Mouse (Mus musculus) adrenal gland, adult 18-20 months (tissue): ENCODE measurements around the gene Gm9376. TPM values are rescaled to one million over a fixed set of nuclear protein-coding genes. Genes with fewer than 3 reads are reported as not detected.

Source experiments
- DNase-seq, 2 experiments: peaks; one replicate each; pipeline ENCODE4 v3.0.0; 2021 to 2022; ENCODE audit warnings: low spot score in 2 of 2
- long read RNA-seq, 2 experiments: library from polyadenylated mRNA; stranded (forward); transcript quantifications; one replicate each; pipeline ENCODE4 v2.0.0; 2021
- total RNA-seq, 2 experiments: library from RNA; stranded (reverse); gene quantifications; 1 replicate in 1 of 2; 2 replicates in 1 of 2; pipeline ENCODE4 v1.2.3; 2021

Gm9376 gene
- total RNA-seq = not detected
- long read RNA-seq, experiment 1 = 0 reads
- long read RNA-seq, experiment 2 = 0 reads

DNA sequence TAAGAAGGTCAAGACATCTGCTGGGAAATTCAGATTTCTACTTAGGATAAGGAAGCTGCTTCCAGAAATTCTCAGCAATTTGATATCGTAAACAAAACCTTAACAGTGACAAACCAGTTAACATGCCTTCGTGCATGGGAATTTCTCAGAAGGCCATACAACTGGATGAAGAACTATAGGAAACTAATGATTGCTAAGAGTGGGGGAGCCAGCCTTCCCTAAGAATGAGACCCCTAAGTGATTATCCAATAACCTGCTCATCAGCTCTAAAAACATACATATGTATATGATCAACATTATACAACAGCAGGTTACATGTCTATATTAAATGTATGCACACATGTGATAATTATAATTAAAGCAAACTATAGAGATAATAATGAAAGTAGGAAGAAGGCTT is at the start of gene Gm9376:
Gene Gm9376 (plus strand): TSS at position 301 of the 400 bp plus-strand sequence.
- DNase-seq = no peak

DNA sequence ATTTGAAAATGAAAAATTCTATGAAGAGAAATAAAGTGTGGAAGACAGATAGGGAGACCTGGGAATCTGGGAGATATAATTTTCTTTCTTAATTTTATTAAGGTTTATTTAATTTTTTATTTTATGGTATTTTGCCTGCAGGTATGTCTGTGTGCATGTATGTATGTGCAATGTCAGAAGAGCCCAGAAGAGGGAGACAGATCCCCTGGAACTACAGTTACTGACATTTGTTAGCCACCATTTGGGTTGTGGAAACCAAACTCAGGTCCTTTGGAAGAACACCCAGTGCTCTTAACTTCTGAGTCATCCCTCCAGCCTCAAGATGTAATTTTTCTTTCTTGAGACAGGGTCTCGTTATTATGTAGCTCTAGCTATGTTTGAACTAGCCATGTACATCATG is 45.9 kb upstream of the Gm9376 start:
- no peak for DNase-seq

DNA sequence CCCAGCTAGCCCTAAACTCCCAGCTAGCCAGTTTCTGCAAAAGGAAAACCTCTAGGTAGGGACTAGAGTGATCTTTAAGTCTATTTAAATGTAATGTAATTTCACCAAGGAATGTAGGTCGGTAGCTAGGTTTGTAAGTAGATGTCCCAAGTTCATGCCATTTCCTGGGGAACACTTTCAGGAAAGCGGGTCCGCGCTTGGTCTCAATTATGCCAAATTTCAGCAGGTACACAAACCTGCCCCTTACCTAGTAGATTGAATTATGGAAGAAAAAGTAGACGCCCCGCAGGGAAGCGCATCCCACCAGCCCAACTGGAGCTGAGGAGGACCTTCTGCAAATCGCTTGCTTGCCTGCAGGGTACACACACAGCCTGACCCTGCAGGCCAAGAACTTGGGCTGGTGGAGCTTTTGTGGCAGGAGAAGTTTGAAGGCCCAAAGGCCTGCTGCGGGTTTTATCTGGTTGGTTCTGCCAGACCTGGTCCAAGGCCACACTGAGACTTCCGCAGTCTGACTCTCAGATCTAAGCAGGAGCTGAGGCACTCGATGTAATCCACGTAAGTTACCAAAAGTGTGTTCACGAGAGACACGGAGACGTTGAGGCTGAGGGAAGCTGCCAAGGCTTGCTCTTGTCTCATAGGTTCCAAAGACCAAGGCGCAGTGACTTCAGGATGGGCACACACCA is 41.6 kb upstream of the Gm9376 start:
- no peak for DNase-seq

DNA sequence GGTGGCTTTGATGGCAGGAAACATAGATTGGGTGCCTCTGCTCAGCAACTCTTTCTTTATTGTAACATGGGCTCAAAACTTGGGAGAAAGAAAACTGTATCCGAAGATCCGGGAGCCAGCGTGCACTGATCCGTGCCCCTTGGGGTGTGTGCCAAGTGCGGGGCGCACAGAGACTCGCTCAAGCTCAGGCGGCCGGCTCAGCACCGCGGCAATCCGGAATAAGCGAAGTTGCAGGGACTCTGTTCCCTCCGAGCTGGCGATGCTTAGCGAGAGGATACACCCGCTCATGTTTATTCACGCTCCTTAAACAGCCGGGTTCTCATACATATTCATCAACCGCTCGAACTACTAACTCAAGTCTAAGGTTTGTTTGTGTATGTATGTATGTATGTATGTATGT is 40.8 kb upstream of the Gm9376 start:
- DNase-seq = no peak

DNA sequence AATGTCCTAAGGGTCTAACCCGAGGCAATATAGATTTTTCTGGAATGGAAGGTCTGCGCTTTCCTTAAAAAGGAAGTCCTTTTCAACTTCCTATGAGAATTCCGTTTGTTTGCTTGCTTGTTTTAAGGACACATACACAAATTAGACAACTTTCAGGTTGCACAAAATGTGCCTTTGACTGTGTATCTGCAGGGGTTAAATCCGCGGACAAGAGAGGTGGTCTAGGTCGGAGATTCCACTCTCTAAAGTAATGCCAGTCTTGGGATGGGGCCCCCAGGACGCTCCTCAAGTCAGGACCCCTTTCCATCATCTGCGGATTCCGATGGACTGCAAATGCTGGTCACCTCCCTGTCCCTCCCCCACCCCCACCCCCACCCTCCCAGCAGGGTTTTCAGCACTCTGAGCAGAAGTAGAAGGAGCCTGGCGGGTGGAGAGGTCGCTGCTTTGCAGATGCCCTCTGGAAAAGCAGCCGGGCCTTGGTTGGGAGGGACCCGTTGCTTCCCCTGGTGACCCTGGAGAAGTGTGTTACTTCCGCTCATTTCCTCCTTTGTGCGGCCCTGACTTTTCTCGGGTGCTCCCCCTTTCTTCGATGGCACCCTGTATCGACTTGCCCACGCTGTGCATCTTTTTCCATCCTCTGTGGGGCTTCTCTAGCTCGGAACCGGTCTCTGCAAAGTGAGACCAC is 40.1 kb upstream of the Gm9376 start:
- DNase-seq = no peak

DNA sequence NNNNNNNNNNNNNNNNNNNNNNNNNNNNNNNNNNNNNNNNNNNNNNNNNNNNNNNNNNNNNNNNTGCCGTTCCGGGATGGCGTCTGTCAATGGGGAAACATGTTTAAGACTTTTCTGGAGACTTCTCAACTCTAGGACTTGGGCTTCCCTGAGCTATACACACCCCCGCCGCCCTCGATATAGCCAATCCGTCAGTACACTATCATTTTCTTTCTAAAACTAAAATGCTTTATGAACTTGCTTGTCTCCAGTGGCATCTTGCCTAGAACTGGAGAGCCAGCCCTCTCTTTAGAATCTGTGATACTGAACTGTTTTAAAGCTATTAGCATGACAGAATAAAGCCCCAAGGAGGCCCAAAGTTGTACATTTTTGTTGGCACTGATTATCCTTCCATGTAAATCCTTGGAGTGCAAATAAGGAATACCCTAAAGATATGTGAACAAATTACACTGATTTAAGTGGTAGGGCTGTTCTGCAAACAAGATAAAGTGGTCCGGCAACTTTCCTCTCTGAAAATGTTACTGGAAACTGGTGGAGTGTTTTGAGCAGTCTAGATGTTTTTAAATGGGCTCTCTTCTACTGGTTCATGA is 34.3 kb upstream of the Gm9376 start:
- DNase-seq = no peak

DNA sequence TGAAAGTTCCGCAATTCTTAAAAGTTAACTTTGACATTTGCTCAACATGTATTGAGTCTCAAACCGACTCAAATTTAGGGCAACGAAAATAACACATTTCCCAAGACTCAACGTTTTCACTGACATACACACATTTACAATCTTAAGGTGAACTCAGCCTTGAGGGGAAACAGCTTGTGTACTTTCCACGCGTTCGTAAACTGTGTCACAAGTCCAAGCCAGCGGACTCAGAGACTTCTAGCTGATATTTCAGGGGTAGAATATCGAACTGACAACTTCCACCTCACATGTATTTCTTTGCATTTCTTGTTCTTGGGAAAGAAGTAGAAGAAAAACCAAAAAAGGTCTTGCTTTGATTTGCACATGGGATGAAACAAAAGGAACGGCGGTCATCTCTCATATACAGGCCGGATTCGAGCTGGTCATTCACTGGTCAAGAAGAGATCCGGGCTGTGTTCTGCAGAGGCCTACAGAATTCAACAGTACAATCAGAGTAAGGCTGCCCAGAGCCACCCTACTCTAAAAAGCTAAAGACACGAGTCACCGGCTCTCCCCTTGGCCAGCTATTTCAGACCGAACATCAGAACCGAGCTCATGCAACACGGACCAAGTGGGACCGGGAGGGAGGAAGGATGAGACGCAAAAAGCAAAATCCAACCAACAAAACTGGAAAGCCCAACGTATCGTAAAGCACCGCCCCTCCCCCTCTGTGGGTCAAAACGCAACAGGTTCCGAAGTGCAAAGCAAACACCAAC is 32.8 kb upstream of the Gm9376 start:
- no peak for DNase-seq

DNA sequence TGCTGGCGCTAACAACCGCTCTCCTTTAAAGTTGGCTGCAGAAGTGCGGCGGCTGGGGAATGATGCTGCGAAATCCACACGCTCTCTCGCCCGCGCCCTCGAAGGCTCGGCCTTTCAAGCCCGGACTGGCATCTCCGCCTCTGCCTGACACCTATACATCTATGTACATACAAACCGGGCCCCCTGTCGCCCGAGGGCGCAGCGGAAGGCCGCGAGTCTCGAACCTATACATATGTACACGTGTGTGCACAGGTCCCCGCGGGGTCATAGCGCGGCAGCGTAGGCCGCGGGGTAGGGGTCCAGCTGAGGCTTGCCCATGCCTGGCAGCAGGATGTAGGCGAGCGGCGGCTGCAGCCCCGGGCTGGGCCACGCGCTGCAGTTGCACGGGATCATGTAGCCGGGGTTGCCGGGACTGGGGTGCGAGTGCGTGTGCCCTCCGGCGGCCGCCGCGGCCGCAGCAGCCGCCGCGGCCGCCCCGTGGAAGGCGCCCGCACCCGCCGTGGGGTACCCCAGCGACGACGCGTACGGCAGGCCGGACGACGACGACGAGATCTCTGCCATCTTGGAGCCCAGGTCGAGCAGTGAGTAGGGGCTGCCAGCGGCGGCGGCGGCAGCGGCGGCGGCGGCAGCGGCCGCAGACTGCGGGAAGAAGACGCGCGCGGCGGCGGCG is 32.1 kb upstream of the Gm9376 start:
- DNase-seq = no peak

DNA sequence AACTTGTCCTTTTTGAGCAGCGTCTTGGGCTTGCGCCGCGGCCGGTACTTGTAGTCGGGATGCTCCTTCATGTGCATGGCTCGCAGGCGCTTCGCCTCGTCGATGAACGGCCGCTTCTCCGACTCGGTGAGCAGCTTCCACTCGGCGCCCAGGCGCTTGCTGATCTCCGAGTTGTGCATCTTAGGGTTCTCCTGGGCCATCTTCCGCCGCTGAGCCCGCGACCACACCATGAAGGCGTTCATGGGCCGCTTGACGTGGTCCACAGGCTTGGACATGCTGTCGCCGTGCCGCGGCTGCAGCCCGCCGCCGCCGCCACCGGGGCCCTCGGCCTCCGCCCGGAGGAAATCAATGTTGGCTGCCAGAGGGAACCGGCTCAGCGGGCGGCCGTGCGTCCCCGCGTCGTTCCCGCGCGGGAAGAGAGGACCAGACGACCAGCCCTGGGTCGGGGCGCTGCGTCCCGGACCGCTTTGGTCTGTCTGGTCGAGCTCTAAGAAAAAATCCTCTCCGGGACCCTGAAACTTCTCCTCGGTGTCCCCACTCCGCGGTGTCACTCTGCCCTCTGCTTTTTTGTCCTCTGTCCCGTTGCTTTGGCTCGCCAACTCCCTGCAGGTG is 31.3 kb upstream of the Gm9376 start:
- DNase-seq = peak in 1 of 2 experiments; percentile 8

DNA sequence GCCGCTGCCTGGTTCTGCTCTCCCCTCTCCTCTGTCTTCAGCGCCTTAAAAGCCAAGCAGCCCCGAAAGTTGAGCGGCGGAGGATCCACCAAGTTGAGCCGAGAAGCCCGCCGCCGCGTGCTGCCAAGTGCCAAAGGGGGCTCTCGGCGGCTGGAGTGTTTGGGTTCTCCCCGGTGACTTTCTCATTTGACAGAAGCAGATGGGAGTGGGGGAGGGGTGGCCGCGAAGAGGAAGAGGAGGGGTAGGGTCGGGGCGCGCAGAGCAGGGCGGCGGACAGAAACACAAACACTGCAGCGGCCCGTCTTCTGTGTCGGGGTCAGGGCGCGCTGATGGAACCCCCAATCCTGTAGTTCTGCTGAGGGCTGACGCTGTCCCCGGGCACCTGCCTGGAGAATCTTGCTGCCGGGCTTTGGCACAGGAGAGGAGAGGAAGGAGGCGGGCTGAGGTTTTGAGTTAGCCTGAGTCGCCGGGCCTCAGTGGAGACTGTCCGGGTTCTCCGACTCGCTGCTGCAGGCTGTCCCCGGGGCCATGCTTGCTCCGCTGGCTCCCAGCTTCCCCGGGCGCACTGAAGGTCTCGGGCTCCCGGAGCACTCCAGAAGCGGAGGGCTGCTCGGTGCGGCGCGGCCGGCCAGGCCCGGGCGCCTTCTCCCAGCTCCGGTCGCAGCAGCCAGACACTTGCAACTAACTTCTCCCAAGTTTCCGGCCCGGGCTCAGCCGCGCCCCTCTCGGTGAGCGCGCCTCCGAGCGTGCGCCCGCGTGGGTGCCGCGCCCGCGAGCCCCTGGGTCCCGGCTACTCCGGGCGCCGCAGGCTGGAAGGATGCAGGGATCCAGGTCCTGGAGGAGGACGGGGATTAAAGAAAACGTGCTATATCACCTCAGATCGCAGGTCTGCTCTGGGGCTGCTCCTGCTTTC is 30.5 kb upstream of the Gm9376 start:
- DNase-seq = peak; percentile 23 to 31

DNA sequence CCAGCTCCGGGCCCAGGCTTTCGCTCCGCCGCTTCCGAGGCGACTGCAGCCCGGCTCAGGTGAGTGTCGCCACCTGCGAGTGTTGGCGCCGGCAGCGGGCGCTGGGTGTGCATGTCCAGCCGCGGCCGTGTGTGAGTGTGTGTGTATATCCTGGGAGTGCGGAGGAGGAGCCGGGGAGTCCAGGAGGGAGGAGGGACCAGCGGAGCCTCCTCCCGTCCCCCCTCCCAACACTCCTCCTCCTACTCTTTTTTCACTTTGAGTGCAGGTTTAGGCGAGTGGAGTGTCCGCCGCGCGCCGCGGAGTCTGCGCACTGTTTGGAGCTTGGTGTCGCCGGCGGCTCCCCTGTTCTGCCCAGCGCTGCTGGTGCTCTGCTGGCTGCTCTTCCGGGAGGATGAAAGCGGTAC is 29.9 kb upstream of the Gm9376 start, which contains the start of gene Sox21:
Gene Sox21 (minus strand): TSS at position 145 of the 404 bp plus-strand sequence.
- peak in 1 of 2 experiments; percentile 22 for DNase-seq

DNA sequence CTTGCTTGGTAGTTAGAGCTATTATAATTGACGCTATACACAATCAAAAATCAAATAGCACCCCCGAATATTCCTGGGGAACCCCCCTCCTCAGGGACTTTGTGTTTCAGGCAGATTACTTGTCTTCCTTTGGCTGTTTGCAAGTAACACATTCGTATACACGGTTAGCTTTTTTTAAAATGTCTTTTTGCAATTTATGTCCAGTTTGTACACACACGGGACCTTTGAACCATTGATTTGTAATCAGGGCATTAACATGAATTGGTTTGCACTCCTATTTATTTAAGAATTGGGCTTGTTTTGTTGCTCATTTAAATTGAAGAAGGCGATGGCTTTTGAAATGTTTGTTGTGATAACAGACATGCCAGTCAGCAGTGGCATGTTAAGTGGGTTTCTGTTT is 29.0 kb upstream of the Gm9376 start:
- DNase-seq = no peak

DNA sequence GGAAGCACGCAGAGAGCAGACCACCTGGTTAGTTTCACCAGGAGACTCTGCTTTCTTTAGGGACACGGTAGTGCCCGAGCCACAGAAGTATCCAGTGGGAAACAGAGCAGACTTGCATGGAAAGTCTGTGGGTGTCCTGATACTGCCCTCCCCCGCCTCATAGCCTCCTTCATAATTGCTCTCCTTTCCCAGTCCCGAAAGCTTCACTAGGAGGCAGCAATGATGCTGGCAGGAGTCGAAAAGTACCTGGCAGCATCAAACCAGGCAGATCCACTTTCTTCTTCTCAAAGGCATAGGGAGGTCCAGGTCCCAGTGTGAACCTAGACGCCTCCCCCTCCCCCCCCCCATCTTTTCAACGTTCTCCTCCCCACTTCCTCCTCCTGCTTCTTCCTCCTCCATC is 27.4 kb upstream of the Gm9376 start:
- no peak for DNase-seq

DNA sequence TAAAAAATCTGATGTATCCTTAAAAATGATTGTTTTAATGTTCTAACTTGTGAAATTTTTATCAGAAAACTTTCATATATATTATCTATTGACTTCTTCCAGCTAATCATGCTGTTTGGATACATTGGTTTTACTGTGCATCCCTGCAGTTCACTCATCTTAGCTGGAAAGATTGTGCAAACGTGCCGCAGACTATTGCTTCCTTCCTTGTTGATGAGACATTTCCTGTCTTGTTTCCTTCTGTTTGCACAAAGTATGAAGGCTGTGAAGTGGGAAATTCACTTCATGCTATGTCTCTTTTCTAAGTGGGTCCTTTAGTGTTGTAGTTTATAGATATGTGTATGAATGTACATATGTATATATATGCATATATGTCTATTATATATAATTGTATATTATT is 25.3 kb upstream of the Gm9376 start:
- no peak for DNase-seq

DNA sequence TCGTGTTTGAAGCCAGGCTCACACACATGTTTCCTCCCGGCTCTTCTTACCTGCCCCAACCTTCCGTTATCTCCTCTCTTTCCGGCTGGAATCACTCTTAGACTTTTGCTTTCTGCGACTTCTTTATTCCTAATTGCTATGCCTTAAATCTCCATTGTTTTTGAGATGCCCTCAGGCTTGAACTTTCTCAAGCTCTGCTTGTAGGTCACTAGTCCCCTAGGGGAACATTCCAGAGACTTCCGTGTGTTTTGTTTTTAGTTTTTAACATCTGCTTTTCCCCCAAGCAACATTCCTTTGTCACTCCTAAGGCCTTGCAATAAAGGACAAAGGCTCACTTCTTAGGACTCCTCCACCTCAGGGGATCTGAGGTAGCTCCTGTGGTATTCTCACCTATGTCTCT is 13.4 kb upstream of the Gm9376 start:
- no peak for DNase-seq

DNA sequence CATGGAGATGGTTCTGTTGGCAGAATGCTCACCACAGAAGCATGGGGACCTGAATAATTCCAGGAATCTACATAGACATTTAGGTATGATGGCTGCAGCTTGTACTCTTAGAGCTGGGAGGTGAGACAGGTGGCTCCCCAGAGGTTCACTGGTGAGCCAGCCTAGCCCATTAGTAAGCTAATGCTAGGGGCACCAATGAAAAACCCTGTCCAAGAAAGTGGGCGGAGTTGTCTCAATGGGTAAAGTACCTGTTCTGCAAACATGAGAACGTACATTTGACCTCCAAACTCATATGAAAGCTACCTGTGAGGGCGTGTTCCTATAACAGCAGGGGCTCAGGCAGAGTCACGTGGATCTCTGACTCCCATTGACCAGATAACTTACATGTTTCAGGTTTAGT is 2.1 kb downstream of the Gm9376 start:
- DNase-seq = no peak

DNA sequence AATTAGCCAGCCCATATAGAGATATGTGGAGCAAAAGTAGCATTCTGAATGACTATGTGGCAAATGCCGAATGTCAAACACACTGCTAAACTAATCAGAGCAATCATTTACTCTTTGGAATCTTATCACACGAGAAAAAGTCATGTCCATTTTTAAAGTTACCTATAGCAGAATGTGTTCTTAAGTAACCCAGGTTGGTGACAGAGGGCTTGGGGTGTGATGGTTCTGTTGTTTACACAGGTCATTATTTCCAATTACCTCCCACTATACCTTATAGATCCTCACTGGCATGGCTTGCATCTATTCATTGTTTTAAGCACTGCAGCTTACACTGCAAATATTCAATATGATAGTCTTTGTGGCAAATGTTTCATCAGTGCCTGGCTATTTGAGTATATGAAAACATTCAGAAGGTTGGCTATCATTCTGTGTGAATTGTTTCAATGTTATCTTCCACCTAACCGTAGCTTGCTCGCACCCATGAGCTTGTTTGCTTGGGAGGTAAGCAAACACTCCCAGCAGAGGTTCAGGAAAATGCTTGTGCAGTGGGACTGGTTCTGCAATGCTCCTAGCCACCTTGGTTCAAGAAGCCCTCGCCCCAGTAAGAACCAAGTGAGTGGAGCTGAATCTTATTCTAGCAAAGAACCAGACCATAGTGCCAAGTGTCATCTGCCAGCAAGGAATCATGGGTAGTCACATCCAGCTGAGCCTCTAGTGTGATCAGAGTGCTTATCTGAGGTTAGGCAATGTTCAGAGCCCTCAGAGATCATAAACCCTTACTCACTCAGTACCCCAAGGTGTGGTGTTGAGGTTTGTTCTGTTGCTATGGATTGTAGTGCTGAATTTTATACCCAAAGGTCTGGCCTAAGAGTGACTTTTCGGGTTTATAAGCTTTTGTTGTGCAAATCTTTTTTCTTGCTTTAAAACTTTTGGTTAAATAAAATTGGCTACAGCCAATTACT is 6.1 kb downstream of the Gm9376 start:
- DNase-seq = no peak
